Mouse (Mus musculus): ENCODE results near the gene Slc5a11.

DNA sequence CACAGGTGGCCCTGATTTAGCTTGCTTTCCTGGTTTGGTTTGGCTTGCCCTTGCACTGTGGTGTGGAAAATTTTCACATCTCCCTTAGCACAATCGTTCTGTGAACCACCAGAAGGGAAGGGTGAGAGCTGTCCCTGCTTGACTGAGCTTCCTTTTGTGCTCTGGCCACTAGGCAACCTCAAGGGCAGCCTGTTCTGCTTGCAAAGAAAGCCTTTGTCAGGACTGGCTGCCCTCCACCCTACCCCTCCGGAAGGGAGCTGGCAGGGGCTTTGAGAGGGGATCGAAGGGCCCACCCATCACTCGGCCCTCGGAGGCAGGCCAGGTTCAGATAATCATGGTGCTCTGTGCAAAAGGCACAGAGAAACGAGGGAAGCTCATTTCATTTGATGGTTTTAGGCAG is 4.0 kb downstream of the Slc5a11 start:
- TF ChIP-seq CTCF (IDR thresholded peaks at IDR 0.05; ENCODE audit: low read depth) (no peak), EP300 (IDR thresholded peaks at IDR 0.05; ENCODE audit: low read depth) (no peak)

Data from liver, embryonic 14.5 days (tissue).